Mouse (Mus musculus) kidney, postnatal 0 days (tissue): ENCODE results near the gene Hist1h4a. TPM values are rescaled to one million over a fixed set of nuclear protein-coding genes. Genes with fewer than 3 reads are reported as not detected.

ENCODE experiments used
- ATAC-seq: fragments of 200-750 bp; cut with Nextera tagmentation; replicated peaks from 2 replicates; pipeline ENCODE4 v1.8.0; 2017; ENCODE audit warnings: low read depth, moderate number of reproducible peaks, moderate TSS enrichment, moderate library complexity; ENCODE audit not compliant: low FRiP score
- DNase-seq: peaks from one replicate; pipeline ENCODE4 v3.0.0-alpha.2; 2016; ENCODE audit warnings: low spot score
- H3K27ac ChIP-seq: fragments of 300-500 bp; sonication (generic); 2 replicates; pipeline ENCODE4 v1.5.1; 2014; ENCODE audit warnings: mild to moderate bottlenecking
- H3K27me3 ChIP-seq: fragments of 300-500 bp; sonication (generic); 2 replicates; pipeline ENCODE4 v1.6.1; 2014; ENCODE audit warnings: low read length, mixed read lengths; ENCODE audit not compliant: insufficient read depth
- H3K36me3 ChIP-seq: fragments of 300-500 bp; sonication (generic); 2 replicates; pipeline ENCODE4 v1.6.1; 2014; ENCODE audit warnings: low read length, mixed read lengths; ENCODE audit not compliant: insufficient read depth
- H3K4me1 ChIP-seq: fragments of 300-500 bp; sonication (generic); replicated peaks from 2 replicates; pipeline ENCODE4 v1.6.1; 2014; ENCODE audit warnings: antibody characterized with exemption, low read length, mixed read lengths; ENCODE audit not compliant: insufficient read depth
- H3K4me2 ChIP-seq: fragments of 300-500 bp; sonication (generic); 2 replicates; pipeline ENCODE4 v1.6.1; 2014; ENCODE audit warnings: mild to moderate bottlenecking, low read length, moderate library complexity, mixed read lengths
- H3K4me3 ChIP-seq: fragments of 300-500 bp; sonication (generic); replicated peaks from 2 replicates; pipeline ENCODE4 v1.5.1; 2014; ENCODE audit warnings: low read depth, low read length
- H3K9ac ChIP-seq: fragments of 300-500 bp; sonication (generic); 2 replicates; pipeline ENCODE4 v1.6.1; 2014; ENCODE audit warnings: low read depth, low read length
- H3K9me3 ChIP-seq: fragments of 300-500 bp; sonication (generic); replicated peaks from 2 replicates; pipeline ENCODE4 v1.6.1; 2016; ENCODE audit warnings: low read length, inconsistent platforms, mixed read lengths
- CTCF ChIP-seq: IDR thresholded peaks from 2 replicates; pipeline ENCODE4 v1.5.1; 2016; ENCODE audit warnings: antibody characterized with exemption, low read depth, mild to moderate bottlenecking, moderate library complexity
- WGBS: fragments of 180-500 bp; shearing (Covaris S2); extraction: QIAGEN DNeasy Blood & Tissue Kit; methylation state at CpG from one replicate; pipeline ENCODE4 v1.1.7; 2014; 5-methylcytosine and 5-hydroxymethylcytosine counted together
- microRNA-seq: library from miRNA; unstranded; fragments of <30 nt; microRNA quantifications from one replicate; pipeline ENCODE4, GENCODE M21; 2016
- polyA plus RNA-seq: library from polyadenylated mRNA; unstranded; fragments of >200 nt; fragmentation: Nextera tagmentation; extraction: Ambion mirVana; gene quantifications from 2 replicates; pipeline ENCODE4 v1.2.1, GENCODE M21; 2015

Gene Hist1h4a
- polyA plus RNA-seq, 1 experiment from 2014 or later: not detected

- H3K9ac ChIP-seq: no peak overlapping the region
- ATAC-seq (no peak), DNase-seq (no peak)
- no peaks in the 10 kb centered on the region for H3K27me3 ChIP-seq
- H3K36me3 ChIP-seq: no peaks in the 10 kb centered on the region
- H3K27ac ChIP-seq: no peak overlapping the region
- WGBS: 59% methylated on average over 11 of the region's 11 CpGs
- H3K4me2 ChIP-seq: no peak overlapping the region
- H3K9me3 ChIP-seq: no peaks in the 10 kb centered on the region
- H3K4me1 ChIP-seq: no peaks in the 10 kb centered on the region
- TF ChIP-seq CTCF: no peak
- no peak overlapping the region for H3K4me3 ChIP-seq
Observed at GRCm38 (mm10) chr13:23717176-23717575, 43.9 kb downstream of the Hist1h4a start.

- no peak overlapping the region for H3K27ac ChIP-seq
- no peak overlapping the region for H3K9ac ChIP-seq
- no peaks in the 10 kb centered on the region for H3K4me1 ChIP-seq
- no peak overlapping the region for H3K4me2 ChIP-seq
- WGBS: 89% methylated on average over 5 of the region's 5 CpGs
- no peaks in the 10 kb centered on the region for H3K27me3 ChIP-seq
- H3K4me3 ChIP-seq: no peak overlapping the region
- no peak for ATAC-seq
- no peak for DNase-seq
- TF ChIP-seq CTCF: no peak
- H3K9me3 ChIP-seq: no peaks in the 10 kb centered on the region
- H3K36me3 ChIP-seq: no peaks in the 10 kb centered on the region
Observed at GRCm38 (mm10) chr13:23716261-23717042, 44.6 kb downstream of the Hist1h4a start.

Small RNA genes within 50 kb of the gene (microRNA-seq; reads per million reads assigned to microRNA genes)
- gene Gm44314 (not detected), gene Gm44484 (not detected)

Other genes with a start within 250 kb of the Hist1h4a start
- 7.6 and 8.3 TPM in 2 replicates for gene Hist1h4h, start 230.2 kb downstream of the Hist1h4a start, polyA plus RNA-seq
- 3.3 and 4.9 TPM in 2 replicates for gene Hist1h2af, start 227.3 kb downstream of the Hist1h4a start, polyA plus RNA-seq
- 3.9 and 4.0 TPM in 2 replicates for gene Hist1h3g, start 225.8 kb downstream of the Hist1h4a start, polyA plus RNA-seq
- gene Hist1h2bh, start 217.8 kb downstream of the Hist1h4a start, polyA plus RNA-seq: 0.37 and 0.43 TPM in 2 replicates
- gene Hist1h3f, start 217.2 kb downstream of the Hist1h4a start, polyA plus RNA-seq: 0.71 and 0.83 TPM in 2 replicates
- 0.58 TPM in 1 of 2 replicates, not detected in the other for gene Hist1h4f, start 209.6 kb downstream of the Hist1h4a start, polyA plus RNA-seq
- gene Hist1h1d, start 208.0 kb downstream of the Hist1h4a start, polyA plus RNA-seq: 0.22 and 0.23 TPM in 2 replicates
- gene Hist1h3e, start 198.9 kb downstream of the Hist1h4a start, polyA plus RNA-seq: 3.9 and 5.0 TPM in 2 replicates
- 42.2 and 50.2 TPM in 2 replicates for gene Hist1h2ae, start 190.0 kb downstream of the Hist1h4a start, polyA plus RNA-seq
- gene Hist1h2bg, start 189.8 kb downstream of the Hist1h4a start, polyA plus RNA-seq: 3.4 and 4.1 TPM in 2 replicates
- gene Hist1h2bf, start 187.0 kb downstream of the Hist1h4a start, polyA plus RNA-seq: 3.4 TPM in 2 replicates
- 0.27 and 0.76 TPM in 2 replicates for gene Hist1h2ad, start 186.8 kb downstream of the Hist1h4a start, polyA plus RNA-seq
- gene Hist1h3d, start 185.5 kb downstream of the Hist1h4a start, polyA plus RNA-seq: 2.6 and 4.2 TPM in 2 replicates
- 68.3 and 77.0 TPM in 2 replicates for gene Hist1h4d, start 179.6 kb downstream of the Hist1h4a start, polyA plus RNA-seq
- gene Hist1h2be, start 140.1 kb downstream of the Hist1h4a start, polyA plus RNA-seq: 0.83 and 0.84 TPM in 2 replicates
- 13.0 and 14.3 TPM in 2 replicates for gene Hist1h1e, start 138.7 kb downstream of the Hist1h4a start, polyA plus RNA-seq
- 0.75 and 1.1 TPM in 2 replicates for gene Hist1h2ac, start 77.3 kb downstream of the Hist1h4a start, polyA plus RNA-seq
- gene Hist1h2bc, start 77.0 kb downstream of the Hist1h4a start, polyA plus RNA-seq: 132 and 139 TPM in 2 replicates
- gene Hist1h1t, start 65.4 kb downstream of the Hist1h4a start, polyA plus RNA-seq: not detected in 2 replicates
- gene Hist1h4c, start 62.8 kb downstream of the Hist1h4a start, polyA plus RNA-seq: 5.2 and 7.4 TPM in 2 replicates
- 16.8 and 18.0 TPM in 2 replicates for gene Hfe, start 50.4 kb downstream of the Hist1h4a start, polyA plus RNA-seq
- gene Hist1h1c, start 22.4 kb downstream of the Hist1h4a start, polyA plus RNA-seq: 33.9 and 41.0 TPM in 2 replicates
- 6.0 and 7.0 TPM in 2 replicates for gene Hist1h3c, start 15.6 kb downstream of the Hist1h4a start, polyA plus RNA-seq
- 2.1 and 2.2 TPM in 2 replicates for gene Hist1h2bb, start 14.5 kb downstream of the Hist1h4a start, polyA plus RNA-seq
- 21.7 and 26.6 TPM in 2 replicates for gene Hist1h2ab, start 10.1 kb downstream of the Hist1h4a start, polyA plus RNA-seq
- gene Hist1h3b, start 9.0 kb downstream of the Hist1h4a start, polyA plus RNA-seq: 5.9 and 8.7 TPM in 2 replicates
- 4.4 and 5.6 TPM in 2 replicates for gene Hist1h4b, start 4.2 kb downstream of the Hist1h4a start, polyA plus RNA-seq
- gene Hist1h3a, start 1.2 kb upstream of the Hist1h4a start, polyA plus RNA-seq: 5.2 and 6.7 TPM in 2 replicates
- 1.3 and 1.8 TPM in 2 replicates for gene Hist1h1a, start 2.4 kb upstream of the Hist1h4a start, polyA plus RNA-seq
- 0.06 TPM in 1 of 2 replicates, not detected in the other for gene Trim38, start 8.7 kb upstream of the Hist1h4a start, polyA plus RNA-seq
- 0.96 TPM in 2 replicates for gene Slc17a2, start 45.8 kb upstream of the Hist1h4a start, polyA plus RNA-seq
- gene Slc17a3, start 78.2 kb upstream of the Hist1h4a start, polyA plus RNA-seq: 14.2 and 17.4 TPM in 2 replicates
- 79.1 and 84.5 TPM in 2 replicates for gene Slc17a1, start 106.5 kb upstream of the Hist1h4a start, polyA plus RNA-seq
- 3.6 and 4.3 TPM in 2 replicates for gene Slc17a4, start 153.8 kb upstream of the Hist1h4a start, polyA plus RNA-seq
- gene Hist1h2ba, start 172.9 kb upstream of the Hist1h4a start, polyA plus RNA-seq: not detected in 2 replicates
- not detected in 2 replicates for gene Hist1h2aa, start 173.2 kb upstream of the Hist1h4a start, polyA plus RNA-seq
- 0.37 and 1.2 TPM in 2 replicates for gene Scgn, start 230.0 kb upstream of the Hist1h4a start, polyA plus RNA-seq